Mouse (Mus musculus) liver, postnatal 0 days (tissue): ENCODE data around the gene Ankrd39. TPM values are rescaled to one million over a fixed set of nuclear protein-coding genes. Genes with fewer than 3 reads are reported as not detected.

Experiments used
- ATAC-seq: fragments of 200-750 bp; cut with Nextera tagmentation; 2 replicates; pipeline ENCODE4 v1.8.0; 2017; ENCODE audit warnings: mild to moderate bottlenecking, moderate library complexity
- DNase-seq: peaks from one replicate; pipeline ENCODE4 v3.0.0-alpha.2; 2016
- H3K27ac ChIP-seq: fragments of 300-500 bp; sonication (generic); 2 replicates; pipeline ENCODE4 v1.5.1; 2014; ENCODE audit warnings: antibody characterized with exemption, moderate library complexity, mild to moderate bottlenecking, low read depth
- H3K27me3 ChIP-seq: fragments of 300-500 bp; sonication (generic); 2 replicates; pipeline ENCODE4 v1.6.1; 2014; ENCODE audit warnings: low read length, control low read depth, mixed read lengths; ENCODE audit not compliant: insufficient read depth
- H3K36me3 ChIP-seq: fragments of 300-500 bp; sonication (generic); replicated peaks from 2 replicates; pipeline ENCODE4 v1.6.1; 2014; ENCODE audit warnings: mild to moderate bottlenecking, control low read depth, low read length, moderate library complexity, mixed read lengths; ENCODE audit not compliant: insufficient read depth
- H3K4me1 ChIP-seq: fragments of 300-500 bp; sonication (generic); 2 replicates; pipeline ENCODE4 v1.6.1; 2014; ENCODE audit warnings: antibody characterized with exemption, mild to moderate bottlenecking, control low read depth; ENCODE audit not compliant: insufficient read depth
- H3K4me2 ChIP-seq: fragments of 300-500 bp; sonication (generic); 2 replicates; pipeline ENCODE4 v1.6.1; 2014; ENCODE audit warnings: low read depth, mild to moderate bottlenecking, low read length, moderate library complexity, mixed read lengths
- H3K4me3 ChIP-seq: fragments of 300-500 bp; sonication (generic); 2 replicates; pipeline ENCODE4 v1.5.1; 2014; ENCODE audit warnings: low read depth, low read length
- H3K9ac ChIP-seq: fragments of 300-500 bp; sonication (generic); replicated peaks from 2 replicates; pipeline ENCODE4 v1.6.1; 2014; ENCODE audit warnings: mild to moderate bottlenecking, moderate library complexity
- H3K9me3 ChIP-seq: fragments of 300-500 bp; sonication (generic); 2 replicates; pipeline ENCODE4 v1.6.1; 2016; ENCODE audit warnings: mild to moderate bottlenecking, control low read depth, low read length, mixed read lengths
- CTCF ChIP-seq: sonication (generic); IDR thresholded peaks from 2 replicates; pipeline ENCODE4 v1.5.1; 2016; ENCODE audit warnings: antibody characterized with exemption, low read depth
- EP300 ChIP-seq: IDR thresholded peaks from 2 replicates; pipeline ENCODE4 v1.6.1; 2016; ENCODE audit warnings: antibody characterized with exemption, low read depth, mild to moderate bottlenecking
- WGBS: fragments of 180-500 bp; shearing (Covaris S2); extraction: QIAGEN DNeasy Blood & Tissue Kit; methylation state at CpG from one replicate; pipeline ENCODE4 v1.1.7; 2014; ENCODE audit not compliant: insufficient replicate concordance; 5-methylcytosine and 5-hydroxymethylcytosine counted together
- polyA plus RNA-seq: library from polyadenylated mRNA; unstranded; fragments of >200 nt; fragmentation: Nextera tagmentation; extraction: Ambion mirVana; gene quantifications from 2 replicates; pipeline ENCODE4 v1.2.1, GENCODE M21; 2015

Ankrd39 gene
- polyA plus RNA-seq, 1 experiment from 2014 or later, result 7.4 TPM

DNA sequence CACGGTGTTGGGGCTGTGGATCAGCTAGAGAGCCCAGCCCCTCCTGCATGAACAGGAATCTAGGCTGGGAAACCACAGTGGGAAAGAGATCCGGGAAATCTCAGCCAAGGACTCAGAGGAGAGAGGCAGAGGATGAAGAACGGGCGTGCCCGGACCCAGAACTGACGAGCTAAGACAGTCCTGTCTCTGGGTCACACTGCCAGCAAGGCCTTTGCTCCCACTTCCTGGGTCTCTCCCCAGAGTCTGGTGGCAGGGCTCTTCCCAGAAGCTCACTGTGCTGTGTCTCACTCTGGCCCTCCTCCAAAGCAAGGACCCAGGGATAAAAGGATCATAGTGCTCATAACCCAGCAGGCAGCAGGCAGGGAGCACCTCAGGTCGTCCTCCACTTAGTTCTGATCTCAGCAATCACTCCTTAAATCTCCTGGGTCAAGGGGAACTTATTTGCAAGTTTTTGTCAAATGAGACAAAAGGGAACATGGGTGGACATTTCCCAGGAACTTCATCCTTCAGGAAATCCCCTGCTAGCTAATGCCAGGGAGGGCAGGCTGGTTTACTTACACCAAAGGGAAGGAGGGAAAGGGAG lies 22.5 kb upstream of the Ankrd39 start:
- WGBS, result 38% methylated on average over 7 of the region's 7 CpGs
- H3K36me3 ChIP-seq, result no peaks in the 10 kb centered on the region
- H3K27me3 ChIP-seq, result no peaks in the 10 kb centered on the region
- TF ChIP-seq EP300, result no peak
- no peak for TF ChIP-seq CTCF
- no peak overlapping the region for H3K4me3 ChIP-seq
- ATAC-seq, result no peak
- no peak overlapping the region for H3K4me2 ChIP-seq
- H3K9me3 ChIP-seq, result no peaks in the 10 kb centered on the region
- DNase-seq, result no peak
- H3K4me1 ChIP-seq, result peaks cover 9% of the 10 kb centered on the region; the same call in 1 of the 2 replicates
- no peak overlapping the region for H3K9ac ChIP-seq
- H3K27ac ChIP-seq, result peak overlapping the region; percentile 55; the same call in 1 of the 2 replicates

DNA sequence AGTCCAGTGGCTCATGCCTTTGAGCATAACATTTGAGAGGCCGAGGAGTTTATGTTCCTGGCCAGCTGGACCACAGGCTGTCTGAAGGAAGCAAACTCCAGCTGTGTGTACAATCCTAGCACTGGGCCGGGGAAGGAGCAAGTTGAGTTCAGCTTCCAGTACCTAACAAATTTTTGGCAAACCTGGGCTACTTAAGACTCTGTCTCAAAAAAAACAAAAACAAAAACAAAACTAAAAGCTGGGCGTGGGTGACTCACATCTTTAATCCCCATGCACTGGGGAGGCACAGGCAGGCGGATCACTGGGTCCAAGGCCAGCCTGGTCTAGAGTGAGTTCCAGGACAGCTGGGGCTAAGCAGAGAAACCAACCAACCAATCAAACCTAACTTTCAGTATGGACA lies 21.5 kb upstream of the Ankrd39 start:
- peaks cover 9% of the 10 kb centered on the region; the same call in 1 of the 2 replicates for H3K4me1 ChIP-seq
- no peak overlapping the region for H3K9ac ChIP-seq
- no peaks in the 10 kb centered on the region for H3K27me3 ChIP-seq
- no peaks in the 10 kb centered on the region for H3K9me3 ChIP-seq
- no peak for ATAC-seq
- H3K4me3 ChIP-seq, result no peak overlapping the region
- H3K36me3 ChIP-seq, result no peaks in the 10 kb centered on the region
- no peak overlapping the region for H3K4me2 ChIP-seq
- no peak for DNase-seq
- peak overlapping the region; percentile 55; the same call in 1 of the 2 replicates for H3K27ac ChIP-seq
- 64% methylated on average over 4 of the region's 4 CpGs for WGBS
- TF ChIP-seq EP300 (no peak), CTCF (no peak)

DNA sequence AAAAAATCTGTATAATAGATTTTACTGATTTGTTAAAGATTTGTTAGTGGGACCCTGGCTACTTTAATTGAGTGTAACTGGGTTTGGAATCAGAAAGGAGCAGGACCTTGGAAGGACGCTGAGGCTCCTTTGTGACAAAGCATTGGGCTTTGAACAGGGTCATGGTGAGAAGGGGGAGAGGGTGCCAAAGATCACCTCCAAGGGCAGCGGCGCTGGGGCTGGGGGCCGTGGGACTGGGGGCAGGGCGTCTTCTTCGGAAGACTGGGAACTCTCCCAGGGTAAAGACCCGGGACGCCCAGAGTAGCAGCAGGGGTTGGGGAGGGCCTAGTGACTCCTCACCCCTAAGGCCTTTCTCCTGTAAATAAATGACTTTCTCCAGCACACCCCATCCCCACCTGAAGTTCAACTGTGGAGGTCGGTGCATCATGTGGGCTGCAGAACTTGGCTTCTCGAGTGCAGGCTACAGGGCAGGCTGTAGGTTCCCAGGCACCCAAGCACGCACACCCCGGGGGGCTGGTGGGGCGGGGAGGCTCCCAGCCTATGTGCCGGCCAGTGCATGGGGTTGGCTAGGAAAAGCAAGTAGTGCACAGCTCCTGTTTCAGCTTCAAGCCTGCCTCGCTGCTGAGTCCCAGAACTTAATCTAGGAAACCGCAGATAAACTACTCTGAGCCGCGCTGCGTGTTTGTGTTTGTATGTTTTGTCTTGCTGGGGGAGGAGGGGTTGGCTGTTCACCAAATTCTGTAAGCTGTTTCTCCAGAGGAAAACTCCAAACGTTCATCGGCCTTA lies 20.8 kb upstream of the Ankrd39 start:
- Histone ChIP-seq H3K4me3 (no peak overlapping the region), H3K27me3 (no peaks in the 10 kb centered on the region), H3K4me2 (no peak overlapping the region; the same call in 1 of the 2 replicates), H3K9me3 (no peaks in the 10 kb centered on the region), H3K36me3 (no peaks in the 10 kb centered on the region), H3K27ac (no peak overlapping the region; the same call in 1 of the 2 replicates), H3K4me1 (peaks cover 13% of the 10 kb centered on the region; the same call in 1 of the 2 replicates), H3K9ac (no peak overlapping the region)
- 61% methylated on average over 21 of the region's 21 CpGs for WGBS
- TF ChIP-seq CTCF (no peak), EP300 (no peak)
- DNase-seq, result no peak
- ATAC-seq, result no peak

DNA sequence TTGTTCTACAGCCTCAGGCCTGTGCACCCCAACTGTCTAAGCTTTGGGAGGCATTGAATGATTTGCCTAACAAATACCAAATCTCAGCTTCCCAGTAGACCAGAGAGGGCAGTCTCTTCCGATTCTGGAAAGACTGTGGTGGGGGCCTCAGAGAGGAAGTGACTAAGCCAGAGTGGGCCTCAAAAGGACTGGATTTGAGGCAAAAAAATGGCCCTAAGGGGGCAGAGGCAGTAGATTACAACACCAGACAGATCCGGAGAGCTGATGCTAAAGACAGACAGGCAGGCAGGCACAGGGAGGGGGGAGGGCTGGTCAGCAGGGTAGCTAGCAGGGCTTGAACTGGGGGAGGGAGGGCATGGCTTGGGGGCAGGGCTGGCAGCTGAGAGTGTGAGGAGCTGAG lies 19.2 kb upstream of the Ankrd39 start:
- no peaks in the 10 kb centered on the region for H3K9me3 ChIP-seq
- H3K4me3 ChIP-seq, result no peak overlapping the region
- H3K9ac ChIP-seq, result no peak overlapping the region
- H3K4me2 ChIP-seq, result no peak overlapping the region
- 0 out of 2 replicates have a peak, but pooled peaks cover under 1% of the 10 kb centered on the region for H3K27me3 ChIP-seq
- TF ChIP-seq CTCF (no peak), EP300 (no peak)
- WGBS, result 11% methylated on average over 2 of the region's 2 CpGs
- DNase-seq, result no peak
- no peaks in the 10 kb centered on the region for H3K36me3 ChIP-seq
- ATAC-seq, result no peak
- H3K4me1 ChIP-seq, result peaks cover 15% of the 10 kb centered on the region
- no peak overlapping the region for H3K27ac ChIP-seq

DNA sequence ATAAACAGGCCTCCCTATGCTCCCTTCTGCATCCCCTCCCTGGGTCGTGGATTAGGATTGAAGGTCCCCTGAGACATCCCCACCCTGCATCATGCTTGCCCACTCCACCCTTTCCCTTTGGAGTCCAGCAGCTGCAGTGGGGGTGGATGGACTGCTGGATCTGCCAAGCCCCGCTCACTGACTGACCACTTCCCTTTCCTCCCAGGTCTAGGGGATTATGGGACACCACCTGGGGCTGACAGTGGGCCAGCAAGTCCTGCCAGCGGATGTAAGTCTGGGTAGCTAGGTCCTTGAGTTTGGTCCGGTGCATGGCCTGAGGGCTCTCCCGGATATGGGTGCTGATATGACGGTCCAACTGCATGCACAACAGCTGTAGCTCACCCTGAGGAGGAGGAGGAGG lies 16.9 kb upstream of the Ankrd39 start:
- H3K9ac ChIP-seq, result no peak overlapping the region

DNA sequence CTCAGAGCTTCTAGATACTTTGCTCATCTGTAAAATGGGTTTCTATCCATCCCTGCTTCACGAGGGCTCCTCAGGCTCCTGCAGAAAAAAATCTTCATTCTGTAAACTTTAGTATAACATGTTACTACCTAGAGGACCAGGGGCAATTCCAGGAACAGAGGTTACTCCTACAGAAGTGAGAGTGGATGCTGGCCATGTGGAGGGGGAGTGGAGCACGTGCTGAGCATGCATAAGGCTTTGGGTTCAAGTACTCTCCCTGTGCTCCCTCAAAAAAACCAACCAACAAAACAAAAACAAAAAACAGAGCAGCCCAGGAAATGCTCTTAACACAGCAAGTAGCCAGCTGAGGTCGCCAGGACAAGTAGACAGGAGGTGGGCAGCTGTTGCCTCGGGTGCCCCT lies 16.4 kb upstream of the Ankrd39 start:
- H3K4me1 ChIP-seq, result peaks cover 11% of the 10 kb centered on the region; the same call in 1 of the 2 replicates
- 59% methylated on average over 4 of the region's 4 CpGs for WGBS
- no peak overlapping the region for H3K4me2 ChIP-seq
- no peak for ATAC-seq
- peaks cover 21% of the 10 kb centered on the region for H3K27me3 ChIP-seq
- H3K9me3 ChIP-seq, result no peaks in the 10 kb centered on the region
- H3K4me3 ChIP-seq, result no peak overlapping the region
- TF ChIP-seq EP300 (no peak), CTCF (no peak)
- no peak overlapping the region for H3K27ac ChIP-seq
- H3K9ac ChIP-seq, result no peak overlapping the region
- DNase-seq, result no peak
- no peaks in the 10 kb centered on the region for H3K36me3 ChIP-seq

More for the DNA sequence above, 16.9 kb upstream of the Ankrd39 start:
- no peaks in the 10 kb centered on the region for H3K36me3 ChIP-seq
- TF ChIP-seq EP300 (no peak), CTCF (no peak)
- no peak overlapping the region for H3K27ac ChIP-seq
- H3K9me3 ChIP-seq, result no peaks in the 10 kb centered on the region
- DNase-seq (no peak), ATAC-seq (no peak)
- H3K4me2 ChIP-seq, result no peak overlapping the region
- WGBS, result 53% methylated on average over 6 of the region's 6 CpGs
- peaks cover 6% of the 10 kb centered on the region; the same call in 1 of the 2 replicates for H3K4me1 ChIP-seq
- H3K27me3 ChIP-seq, result peaks cover 16% of the 10 kb centered on the region; the same call in 1 of the 2 replicates
- H3K4me3 ChIP-seq, result no peak overlapping the region
